Mouse (Mus musculus): ENCODE data around the gene Tprn.

- TF ChIP-seq TCF12 (IDR thresholded peaks at IDR 0.05; ENCODE audit: low read depth, low read length) (peak; percentile 30; the same call in 1 of the 2 replicates), CTCF (conservative IDR thresholded peaks at IDR 0.05 in 1 of 2, IDR thresholded peaks at IDR 0.05 in 1 of 2; ENCODE audit: low read depth in 2 of 2, low read length in 2 of 2) (peak; percentile 80 to 95), POLR2AphosphoS2 (IDR thresholded peaks at IDR 0.05; ENCODE audit: low read depth, low read length) (no peak), JUND (conservative IDR thresholded peaks at IDR 0.05; ENCODE audit: low read depth, low read length) (no peak), POLR2A (IDR thresholded peaks at IDR 0.05; ENCODE audit: low read depth, low read length) (no peak; the same call in 1 of the 2 replicates), ZKSCAN1 (IDR thresholded peaks at IDR 0.05; ENCODE audit: borderline replicate concordance, low read depth, low read length) (no peak), SMC3 (IDR thresholded peaks at IDR 0.05; ENCODE audit: low read depth, low read length) (peak; percentile 59)
Observed at GRCm38 (mm10) chr2:25228431-25228889, 34.0 kb upstream of the Tprn start.
